Mouse (Mus musculus) testis, postnatal 14 days (tissue): ENCODE measurements at regions not wholly inside any gene's neighbourhood (a gene's known extent, or its start where the extent isn't known, plus 50 kb on each side); places are given as distances from the start of the nearest gene placed in this dataset.
A peak's percentile ranks its signal among the peaks of the same experiment; 100 is the strongest.

Experiments used
- DNase-seq: peaks from one replicate; pipeline ENCODE4 v3.0.0; 2021; ENCODE audit warnings: low spot score

DNA sequence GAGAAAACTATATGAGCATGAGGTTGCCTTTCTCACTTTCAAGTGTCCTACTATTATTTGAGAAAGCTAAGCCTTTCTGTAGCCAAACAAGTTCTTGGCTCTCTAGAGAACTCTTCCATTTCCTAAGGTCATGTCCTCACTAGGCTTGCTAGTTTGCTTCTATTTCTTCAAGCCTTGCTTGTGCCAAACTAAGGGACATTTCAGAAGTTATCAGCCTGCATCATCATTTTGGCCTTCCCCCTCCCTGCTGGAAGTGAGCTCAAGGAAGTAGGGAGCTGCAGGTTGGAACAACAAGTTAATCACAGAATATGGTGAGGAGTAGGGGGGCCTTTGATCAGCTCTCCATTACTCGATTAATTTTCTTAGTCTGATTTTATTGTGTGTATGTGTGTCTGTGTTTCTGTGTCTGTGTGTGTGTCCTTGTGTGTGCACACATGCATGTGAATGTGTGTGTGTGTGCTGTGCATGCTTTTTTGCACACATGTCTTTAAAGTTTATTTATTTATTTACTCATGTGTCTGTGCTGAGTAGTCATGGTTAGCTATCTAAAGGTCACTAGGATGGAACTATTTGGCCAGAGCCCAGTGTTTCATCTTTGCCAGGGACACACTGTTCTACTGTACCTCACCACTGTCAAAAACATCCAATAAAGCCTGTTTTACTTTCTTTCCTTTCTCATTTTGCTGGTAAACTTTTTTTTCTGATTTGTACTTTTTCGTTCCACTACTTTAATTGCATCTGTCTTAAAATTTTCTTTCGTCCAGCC lies 371.4 kb upstream of the Eda2r start:
- DNase-seq = peak; percentile 39

GRCm38 (mm10) chrX:97744356-97744755 lies 367.3 kb upstream of the Eda2r start:
- DNase-seq = no peak

DNA sequence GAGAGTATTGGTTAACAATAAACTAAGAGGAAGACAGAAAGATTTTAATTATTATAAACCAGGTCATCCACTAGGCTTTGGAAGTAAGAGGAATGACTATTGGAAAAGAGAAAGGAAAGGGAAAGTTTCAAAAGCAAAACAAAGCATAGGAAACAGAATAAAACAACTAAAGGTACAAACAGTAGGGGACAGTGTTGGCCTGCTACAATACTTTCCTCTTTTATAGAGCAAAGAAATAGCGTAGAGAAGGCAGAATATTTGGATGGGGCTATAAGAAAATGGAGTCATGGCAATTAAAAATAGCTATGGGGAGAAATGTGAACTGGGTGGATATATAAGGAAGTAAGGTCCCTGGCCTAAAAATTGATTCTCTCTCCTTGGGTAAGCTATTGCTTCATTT lies 347.5 kb upstream of the Eda2r start:
- no peak for DNase-seq

GRCm38 (mm10) chrX:97707851-97708250 lies 330.8 kb upstream of the Eda2r start:
- no peak for DNase-seq

DNA sequence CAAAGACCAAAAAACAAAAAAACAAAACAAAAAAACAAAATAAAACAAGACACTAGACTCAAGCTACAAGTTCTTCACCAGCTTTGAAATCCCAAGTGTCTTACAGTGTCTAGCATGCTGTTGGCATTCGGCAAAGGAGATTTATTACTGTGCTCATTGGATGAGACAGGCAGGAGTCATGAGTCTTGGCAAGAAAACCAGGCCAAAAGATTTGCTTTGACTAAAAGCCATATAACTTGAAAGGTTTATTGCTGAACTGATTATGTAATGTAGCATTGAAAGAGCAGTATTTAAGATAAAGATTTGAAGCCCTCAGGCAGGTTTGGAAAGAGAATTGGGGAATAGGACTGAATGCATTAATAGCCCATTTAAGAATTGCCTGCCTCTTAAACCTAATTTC lies 281.7 kb upstream of the Eda2r start:
- DNase-seq = no peak

DNA sequence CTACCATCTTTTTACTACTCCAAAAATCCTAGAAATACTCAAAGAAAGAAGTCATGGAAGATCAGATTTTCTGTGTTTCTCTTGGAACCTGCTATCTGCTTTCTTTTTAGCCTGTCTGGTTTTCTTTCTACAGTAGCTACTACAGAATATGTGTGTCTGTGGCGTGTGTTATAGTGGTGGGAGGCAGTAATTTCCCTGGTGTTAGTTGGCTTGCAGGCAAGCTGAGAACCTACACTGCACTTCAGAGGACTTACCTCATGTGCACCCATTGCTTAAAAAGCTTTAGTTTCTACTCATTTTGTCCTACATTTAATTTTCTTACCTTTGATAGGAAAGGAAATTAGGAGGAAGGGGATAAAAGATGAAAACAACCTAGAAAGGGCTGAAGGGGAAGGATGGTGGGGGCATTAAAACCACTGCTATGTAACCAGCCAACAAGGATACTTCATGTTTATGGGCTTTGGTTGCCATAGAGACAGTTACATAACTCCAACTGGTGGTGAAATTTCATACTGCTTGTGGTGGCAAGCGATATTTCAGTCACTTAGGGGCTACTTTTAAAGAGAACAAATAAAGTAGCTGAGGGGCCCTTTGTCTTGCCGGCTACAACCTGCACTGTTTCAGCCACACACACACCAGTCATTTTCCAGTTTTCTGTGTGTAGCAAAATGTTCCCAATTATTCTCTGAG lies 274.7 kb upstream of the Eda2r start:
- DNase-seq = no peak
